Mouse (Mus musculus) telencephalon, adult 2 months (tissue): ENCODE results near the gene Yeats2.

Experiments used
- DNase-seq: peaks from one replicate; pipeline ENCODE4 v3.0.0-alpha.2; 2011; ENCODE audit warnings: low read depth, low spot score

Gene Yeats2

DNA sequence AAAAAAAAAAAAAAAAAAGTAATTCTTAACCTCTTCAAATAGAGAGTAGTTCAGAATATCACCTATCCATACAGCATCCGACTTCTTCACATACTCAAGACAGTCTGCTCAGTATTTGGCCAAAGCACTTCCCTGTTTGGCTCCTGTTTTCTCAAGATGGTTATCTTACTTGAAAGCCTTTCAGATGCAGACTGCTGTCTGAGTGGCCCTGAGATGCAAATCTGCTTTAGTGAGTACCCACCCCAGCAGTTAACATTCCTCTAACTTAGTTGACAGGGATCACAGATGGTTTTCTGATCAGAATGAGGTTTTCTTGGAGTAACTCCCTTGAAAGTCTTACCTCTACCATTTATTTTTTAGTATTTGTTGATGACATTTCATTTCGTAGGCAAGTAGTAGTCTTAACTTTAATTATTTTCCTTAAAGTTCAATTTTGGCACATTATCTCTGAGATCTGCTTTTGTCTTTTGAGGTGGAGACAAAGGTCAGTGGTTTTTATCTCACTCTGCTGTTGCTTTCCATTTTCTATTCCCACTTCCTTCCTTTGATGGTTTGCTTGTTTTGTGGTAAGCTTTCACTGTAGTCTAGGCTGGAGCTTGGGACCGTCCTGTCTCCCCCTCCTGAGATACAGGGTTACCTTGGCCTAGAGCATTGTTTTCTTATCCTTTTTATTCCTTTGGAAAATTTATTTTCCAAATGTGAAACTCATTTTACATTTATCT, 50.5 kb downstream of the Yeats2 start:
- no peak for DNase-seq

GRCm38 (mm10) chr16:20192043-20192442, 51.2 kb downstream of the Yeats2 start:
- DNase-seq = no peak

DNA sequence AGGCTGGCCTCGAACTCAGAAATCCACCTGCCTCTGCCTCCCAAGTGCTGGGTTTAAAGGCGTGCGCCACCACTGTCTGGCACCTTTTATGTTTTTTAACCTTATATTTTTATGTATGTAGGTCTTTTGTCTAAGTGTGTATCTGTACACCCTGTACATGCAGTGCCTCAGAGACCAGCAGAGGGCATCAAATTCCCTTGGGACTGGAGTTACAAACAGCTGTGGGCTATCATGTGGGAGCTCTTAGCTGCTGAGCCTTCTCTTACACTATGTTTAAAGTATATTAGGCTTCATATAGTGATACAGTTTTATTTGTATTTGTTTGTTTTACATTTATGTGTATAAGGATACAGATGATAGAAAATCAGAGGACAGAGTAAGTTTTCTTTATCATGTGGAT, 54.7 kb downstream of the Yeats2 start:
- DNase-seq = no peak

- DNase-seq = no peak
These were observed 56.1 kb downstream of the Yeats2 start for GRCm38 (mm10) chr16:20196962-20197361.

GRCm38 (mm10) chr16:20199501-20200201, 58.8 kb downstream of the Yeats2 start:
- no peak for DNase-seq

DNA sequence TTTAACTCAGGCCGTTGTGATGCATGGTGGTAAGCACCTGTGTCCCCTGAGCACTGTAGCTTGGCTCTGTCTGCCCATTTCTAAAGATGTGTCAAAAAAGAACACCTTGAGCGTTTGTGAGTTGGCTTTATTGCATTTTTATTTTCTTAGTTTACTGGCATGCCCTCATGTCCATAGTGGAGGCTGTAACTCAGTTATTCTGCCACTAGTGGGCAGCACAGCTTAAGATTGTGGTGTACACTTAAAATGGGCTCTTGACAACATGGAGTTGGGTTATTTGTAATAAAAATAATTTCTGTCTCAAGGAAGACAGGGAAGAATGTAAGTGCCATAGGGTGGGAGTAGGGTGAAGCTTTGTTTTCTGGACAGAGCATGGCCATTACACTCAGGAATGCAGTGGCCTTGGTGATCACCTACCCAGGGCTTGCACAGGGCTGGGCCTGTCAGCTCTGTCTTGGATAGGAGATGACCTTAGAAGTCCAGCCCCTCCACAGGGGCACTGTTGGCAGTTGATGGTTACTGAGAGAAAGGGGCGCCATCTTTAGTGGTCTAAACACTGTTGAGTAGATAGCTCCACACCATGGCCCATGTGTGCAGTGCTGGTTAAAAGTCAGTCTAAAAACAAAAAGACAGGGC, 72.8 kb downstream of the Yeats2 start:
- DNase-seq = peak; percentile 36

GRCm38 (mm10) chr16:20222726-20223125, 81.9 kb downstream of the Yeats2 start:
- no peak for DNase-seq

DNA sequence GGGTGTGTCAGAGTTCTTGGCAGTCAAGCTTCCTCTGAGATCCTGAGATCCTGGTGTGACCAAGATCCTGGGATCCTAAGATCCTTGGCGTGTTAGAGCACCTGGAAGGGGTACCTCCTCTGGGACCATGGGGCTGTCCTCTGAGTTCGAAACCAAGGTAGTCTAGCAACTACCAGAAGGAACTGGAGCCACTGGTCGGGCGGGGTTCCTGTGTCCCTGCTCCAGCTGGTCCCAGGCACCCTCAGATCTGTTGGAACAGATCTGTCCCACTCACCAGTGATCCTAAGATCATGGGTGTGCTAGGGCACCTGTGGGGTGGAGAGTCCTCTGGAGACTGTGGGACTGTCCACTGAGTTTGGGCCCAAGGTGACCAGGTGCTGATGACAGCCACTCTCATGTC, 85.8 kb downstream of the Yeats2 start:
- no peak for DNase-seq

DNA sequence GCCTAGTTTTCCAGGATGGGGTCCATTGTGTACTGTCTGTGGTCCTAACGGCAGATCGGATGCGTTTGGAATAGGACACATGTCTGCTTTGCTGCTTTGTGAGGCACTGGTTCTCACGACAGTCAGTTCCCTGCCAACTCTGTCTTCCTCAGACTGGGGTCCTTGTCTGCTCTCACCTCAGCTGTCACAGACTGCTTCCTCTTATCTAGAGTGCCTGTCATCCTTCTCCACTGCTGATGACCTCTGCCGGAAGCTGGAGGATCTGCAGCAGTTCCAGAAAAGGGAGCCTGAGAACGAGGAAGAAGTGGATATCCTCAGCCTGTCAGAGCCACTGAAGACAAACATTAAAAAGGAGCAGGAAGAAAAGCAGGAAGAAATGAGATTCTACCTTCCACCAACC, 86.6 kb downstream of the Yeats2 start:
- DNase-seq = no peak

DNA sequence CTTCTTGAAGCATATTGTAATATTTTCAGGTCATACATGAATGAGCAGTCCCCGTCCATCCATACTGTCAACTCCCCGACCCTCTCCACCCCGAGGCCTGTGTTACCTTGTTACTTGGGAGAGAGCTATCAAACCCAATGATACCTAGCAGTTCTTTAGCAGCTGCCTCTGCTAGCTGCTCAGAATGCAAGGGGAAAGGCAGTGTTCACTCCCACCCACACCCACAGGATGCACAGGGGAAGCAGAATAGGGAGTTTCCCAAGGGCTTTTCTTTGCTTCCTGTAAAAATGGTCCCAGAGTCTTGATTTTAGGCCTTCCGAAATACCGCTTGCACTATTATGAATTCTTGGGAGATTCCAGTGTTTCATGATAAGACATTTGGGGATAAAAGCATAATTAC, 87.3 kb downstream of the Yeats2 start:
- no peak for DNase-seq

- peak; percentile 57 for DNase-seq
These were observed 93.5 kb downstream of the Yeats2 start for GRCm38 (mm10) chr16:20234406-20234805.

DNA sequence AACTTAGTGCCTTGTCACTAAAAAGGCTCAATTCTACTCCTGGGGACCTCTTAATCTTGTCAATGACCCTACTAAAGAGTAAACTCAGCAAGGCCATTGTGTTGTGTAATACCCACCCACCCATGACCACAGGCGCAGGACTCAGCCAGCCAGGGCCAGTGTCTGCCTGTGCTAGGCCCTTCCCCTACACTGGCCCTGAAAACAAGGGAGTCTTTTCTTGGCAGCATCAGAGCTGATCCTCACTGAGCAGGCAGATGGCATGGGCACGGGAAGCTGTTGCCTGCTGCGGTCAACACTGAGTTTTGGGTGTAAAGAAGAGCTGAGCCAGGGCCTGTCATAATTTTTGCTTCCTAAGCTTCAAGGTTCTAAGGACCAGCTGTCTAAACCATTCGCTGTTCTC, 96.6 kb downstream of the Yeats2 start:
- DNase-seq = peak; percentile 85

DNA sequence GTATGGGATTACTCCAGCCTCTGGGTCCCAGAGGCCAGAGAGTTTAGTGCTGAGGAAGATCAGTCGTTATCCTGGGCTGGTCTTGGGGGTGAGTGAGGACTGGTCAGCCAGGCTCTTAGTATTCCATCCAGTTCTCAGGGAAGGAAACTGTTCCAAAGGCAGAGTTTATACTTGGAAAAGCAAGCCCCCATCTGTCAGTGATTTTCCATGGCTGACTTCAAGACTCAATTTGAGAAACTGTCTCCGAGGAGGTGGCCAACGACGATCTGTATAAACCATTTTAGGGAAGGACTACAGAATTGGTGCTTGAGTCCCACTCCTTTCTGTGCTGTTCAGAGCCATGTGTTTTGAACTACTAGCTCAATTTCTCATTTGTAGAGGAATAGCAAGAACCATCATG, 97.8 kb downstream of the Yeats2 start:
- no peak for DNase-seq

GRCm38 (mm10) chr16:20240468-20241414, 99.9 kb downstream of the Yeats2 start, which contains the start of gene Map6d1:
Gene Map6d1 (minus strand): TSS chr16:20241358.
- no peak for DNase-seq

DNA sequence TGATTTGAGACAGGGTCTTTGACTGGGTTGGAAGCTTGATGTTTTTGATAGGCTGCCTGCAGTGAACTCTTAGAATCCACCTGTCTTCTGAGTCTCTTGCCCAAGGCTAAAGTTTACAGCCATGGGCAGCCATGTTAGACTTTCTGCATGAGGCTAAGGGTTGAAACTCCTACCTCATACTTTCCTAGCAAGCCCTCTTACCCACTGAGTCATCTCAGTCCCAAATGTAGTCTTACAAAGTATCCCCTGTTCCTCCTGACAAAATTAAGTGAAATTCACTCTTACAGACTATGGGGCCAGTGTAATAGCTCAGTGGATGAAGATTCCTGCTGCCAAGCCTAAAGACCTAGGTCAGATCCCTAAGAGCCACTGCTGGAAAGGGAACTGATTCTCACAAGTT, 106.2 kb downstream of the Yeats2 start:
- no peak for DNase-seq

DNA sequence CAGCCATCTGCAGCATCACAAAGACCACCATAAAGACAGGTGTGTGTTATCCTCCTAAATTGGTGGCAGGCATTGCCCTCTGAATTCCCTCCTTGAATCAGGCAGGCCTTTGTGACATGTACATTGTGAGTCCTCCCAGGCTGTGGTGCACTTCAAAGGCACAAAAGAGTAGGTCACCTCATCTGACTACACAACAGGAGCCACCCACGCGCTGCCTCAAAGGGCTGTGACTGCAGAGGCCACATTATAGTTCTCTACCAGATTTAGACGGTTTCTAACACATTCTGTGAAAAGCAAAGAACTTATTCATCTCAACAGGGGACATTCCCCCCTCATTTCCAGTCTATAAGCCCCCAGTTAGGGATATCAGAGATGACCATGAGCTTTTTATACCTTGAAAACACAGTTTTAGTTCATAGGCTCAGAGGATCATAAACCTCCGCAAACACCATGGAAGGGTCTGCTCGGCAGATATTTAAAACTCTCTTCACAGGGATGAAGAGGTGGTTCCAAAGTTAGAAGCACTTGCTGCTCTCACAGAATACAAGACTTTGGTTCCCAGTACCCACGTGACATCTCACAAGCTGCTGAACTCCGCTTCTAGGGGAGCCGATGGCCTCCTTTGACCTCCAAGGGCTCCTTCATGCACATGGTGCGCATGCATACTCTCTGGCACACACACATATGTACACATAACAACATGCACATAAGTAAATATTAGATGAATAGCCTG, 107.7 kb downstream of the Yeats2 start:
- peak; percentile 72 for DNase-seq

DNA sequence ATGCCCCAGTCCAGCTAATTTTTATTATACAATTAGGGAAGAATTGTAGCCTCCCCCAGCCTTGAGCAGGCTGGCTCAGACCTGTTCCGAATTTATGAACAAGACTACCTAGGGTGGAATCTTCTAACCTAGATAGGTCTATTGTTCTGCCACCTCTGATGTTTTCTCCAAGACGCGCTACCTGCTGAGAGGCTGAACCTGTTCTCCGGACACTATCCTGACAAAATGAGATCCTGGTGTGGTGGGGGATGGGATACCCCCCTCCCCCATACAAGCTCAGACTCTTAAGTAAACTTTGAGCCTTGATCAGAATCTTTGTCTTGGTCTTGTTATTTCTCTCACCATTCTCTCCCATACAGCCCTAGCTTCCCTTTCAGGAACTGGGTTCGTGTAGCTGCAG, 117.1 kb downstream of the Yeats2 start:
- DNase-seq = no peak

DNA sequence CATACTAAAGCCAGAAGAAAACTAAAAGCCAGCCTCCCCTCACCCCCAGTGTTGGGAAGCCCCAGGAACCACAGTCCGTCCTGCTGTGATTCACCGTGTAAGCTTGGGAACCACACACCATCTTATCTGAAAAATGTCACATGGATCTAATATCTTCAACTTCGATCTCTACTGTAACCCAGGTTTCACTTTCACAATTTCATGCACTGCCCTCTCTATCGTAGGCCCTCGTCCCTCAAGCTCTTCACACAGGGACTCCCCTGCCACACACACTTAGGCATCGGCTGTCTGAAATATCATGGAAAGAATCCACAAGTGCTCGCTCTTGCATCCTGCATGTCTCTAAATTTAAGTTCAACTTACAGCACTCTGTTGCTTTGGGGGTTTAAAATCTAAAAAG, 124.2 kb downstream of the Yeats2 start:
- no peak for DNase-seq

- no peak for DNase-seq
These were observed 130.5 kb downstream of the Yeats2 start for GRCm38 (mm10) chr16:20271339-20271738.

DNA sequence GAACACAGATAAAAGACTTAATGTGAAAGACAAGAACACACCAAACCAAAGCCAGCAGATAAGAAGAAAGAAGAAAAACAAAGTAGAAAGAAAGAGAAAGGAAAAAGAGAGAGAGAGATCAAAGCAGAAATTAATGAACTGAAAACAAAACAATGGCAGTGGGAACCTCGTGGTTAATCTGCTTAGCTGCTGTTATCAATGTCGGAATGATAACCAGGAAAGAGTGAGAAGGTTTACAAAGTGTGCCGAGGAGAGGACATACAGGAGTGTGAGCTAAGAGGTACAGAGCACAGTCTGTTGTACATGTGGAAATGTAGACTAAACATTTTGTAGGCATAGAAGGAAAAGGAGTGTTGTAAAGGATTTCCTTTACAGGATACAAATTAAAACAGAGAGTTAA, 132.1 kb downstream of the Yeats2 start:
- no peak for DNase-seq

DNA sequence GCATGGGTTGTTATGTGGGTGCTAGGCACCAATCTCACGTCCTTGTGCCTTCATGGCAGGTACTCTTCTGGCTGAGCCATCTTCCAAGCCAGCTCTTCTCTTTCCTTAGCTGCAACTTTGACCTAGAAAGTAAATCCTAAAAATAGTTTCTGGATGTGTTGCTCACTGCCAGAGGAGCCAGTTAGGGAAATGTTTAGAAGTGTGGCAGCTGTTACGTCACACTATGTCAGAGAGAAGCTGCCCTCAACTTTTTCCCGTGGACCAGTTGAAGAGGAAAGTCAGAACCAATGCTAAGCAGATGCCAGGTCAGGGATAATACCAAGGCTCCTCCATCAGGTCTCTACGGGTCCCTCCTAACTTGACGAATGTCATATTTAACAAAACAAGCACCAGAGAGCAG, 138.5 kb downstream of the Yeats2 start:
- DNase-seq = no peak
